Mouse (Mus musculus): ENCODE measurements around the gene Rps6ka2.
A peak's percentile ranks its signal among the peaks of the same experiment; 100 is the strongest.

Gene Rps6ka2

GRCm38 (mm10) chr17:7219044-7219718 is 49.3 kb downstream of the Rps6ka2 start:
- DNase-seq (ENCODE audit: low read depth), result no peak

- DNase-seq (ENCODE audit: low read depth), result no peak
These were observed 51.4 kb downstream of the Rps6ka2 start for GRCm38 (mm10) chr17:7221310-7221709.

- peak; percentile 3 for DNase-seq (ENCODE audit: low read depth)
These were observed 52.3 kb downstream of the Rps6ka2 start for GRCm38 (mm10) chr17:7222198-7222597.

GRCm38 (mm10) chr17:7228545-7228944 is 58.6 kb downstream of the Rps6ka2 start:
- no peak for DNase-seq (ENCODE audit: low read depth)

GRCm38 (mm10) chr17:7231312-7231711 is 61.4 kb downstream of the Rps6ka2 start:
- DNase-seq (ENCODE audit: low read depth), result no peak

GRCm38 (mm10) chr17:7231790-7232189 is 61.9 kb downstream of the Rps6ka2 start:
- DNase-seq (ENCODE audit: low read depth), result no peak

- DNase-seq (ENCODE audit: low read depth), result no peak
These were observed 62.5 kb downstream of the Rps6ka2 start for GRCm38 (mm10) chr17:7232400-7232799.

GRCm38 (mm10) chr17:7233197-7233596 is 63.3 kb downstream of the Rps6ka2 start:
- DNase-seq (ENCODE audit: low read depth), result no peak

- DNase-seq (ENCODE audit: low read depth), result no peak
These were observed 67.8 kb downstream of the Rps6ka2 start for GRCm38 (mm10) chr17:7237706-7238105.

GRCm38 (mm10) chr17:7238766-7239165 is 68.9 kb downstream of the Rps6ka2 start:
- DNase-seq (ENCODE audit: low read depth), result peak; percentile 22

- DNase-seq (ENCODE audit: low read depth), result no peak
These were observed 70.6 kb downstream of the Rps6ka2 start for GRCm38 (mm10) chr17:7240526-7240925.

GRCm38 (mm10) chr17:7245078-7245477 is 75.2 kb downstream of the Rps6ka2 start:
- DNase-seq (ENCODE audit: low read depth), result no peak

GRCm38 (mm10) chr17:7246893-7247556 is 77.1 kb downstream of the Rps6ka2 start:
- no peak for DNase-seq (ENCODE audit: low read depth)

- no peak for DNase-seq (ENCODE audit: low read depth)
These were observed 80.5 kb downstream of the Rps6ka2 start for GRCm38 (mm10) chr17:7250373-7250772.

GRCm38 (mm10) chr17:7257208-7257607 is 87.3 kb downstream of the Rps6ka2 start:
- DNase-seq (ENCODE audit: low read depth), result peak; percentile 4

- no peak for DNase-seq (ENCODE audit: low read depth)
These were observed 88.9 kb downstream of the Rps6ka2 start for GRCm38 (mm10) chr17:7258748-7259359.

- no peak for DNase-seq (ENCODE audit: low read depth)
These were observed 90.4 kb downstream of the Rps6ka2 start for GRCm38 (mm10) chr17:7260360-7260759.

- no peak for DNase-seq (ENCODE audit: low read depth)
These were observed 92.1 kb downstream of the Rps6ka2 start for GRCm38 (mm10) chr17:7262056-7262455.

GRCm38 (mm10) chr17:7262620-7263019 is 92.7 kb downstream of the Rps6ka2 start:
- no peak for DNase-seq (ENCODE audit: low read depth)

- DNase-seq (ENCODE audit: low read depth), result no peak
These were observed 94.7 kb downstream of the Rps6ka2 start for GRCm38 (mm10) chr17:7264610-7265009.

- no peak for DNase-seq (ENCODE audit: low read depth)
These were observed 95.4 kb downstream of the Rps6ka2 start for GRCm38 (mm10) chr17:7265291-7265690.

GRCm38 (mm10) chr17:7265705-7266368 is 95.9 kb downstream of the Rps6ka2 start:
- DNase-seq (ENCODE audit: low read depth), result no peak

- no peak for DNase-seq (ENCODE audit: low read depth)
These were observed 97.9 kb downstream of the Rps6ka2 start for GRCm38 (mm10) chr17:7267843-7268242.
